Mouse (Mus musculus): ENCODE data around the gene Pxn.

The Pxn gene

GRCm38 (mm10) chr5:115528128-115528527, 21.7 kb downstream of the Pxn start:
- no peak for DNase-seq (ENCODE audit: low spot score in 2 of 2)

GRCm38 (mm10) chr5:115529364-115529741, 22.9 kb downstream of the Pxn start:
- DNase-seq (ENCODE audit: low spot score in 2 of 2): no peak

- no peak for DNase-seq (ENCODE audit: low spot score in 2 of 2)
Observed at GRCm38 (mm10) chr5:115529742-115530446, 23.4 kb downstream of the Pxn start.

GRCm38 (mm10) chr5:115530447-115530809, 24.0 kb downstream of the Pxn start:
- no peak for DNase-seq (ENCODE audit: low spot score in 2 of 2)

- no peak for DNase-seq (ENCODE audit: low spot score in 2 of 2)
Observed at GRCm38 (mm10) chr5:115531671-115532270, 25.3 kb downstream of the Pxn start.

- no peak for DNase-seq (ENCODE audit: low spot score in 2 of 2)
Observed at GRCm38 (mm10) chr5:115534290-115534731, 27.8 kb downstream of the Pxn start.

- no peak for DNase-seq (ENCODE audit: low spot score in 2 of 2)
Observed at GRCm38 (mm10) chr5:115534856-115535255, 28.4 kb downstream of the Pxn start.

- DNase-seq (ENCODE audit: low spot score in 2 of 2): no peak
Observed at GRCm38 (mm10) chr5:115535635-115536034, 29.2 kb downstream of the Pxn start.

GRCm38 (mm10) chr5:115538017-115538692, 31.7 kb downstream of the Pxn start:
- DNase-seq (ENCODE audit: low spot score in 2 of 2): no peak

- DNase-seq (ENCODE audit: low spot score in 2 of 2): peak; percentile 78 to 86
Observed at GRCm38 (mm10) chr5:115538693-115539043, 32.2 kb downstream of the Pxn start.

GRCm38 (mm10) chr5:115542635-115543384, 36.3 kb downstream of the Pxn start:
- no peak for DNase-seq (ENCODE audit: low spot score in 2 of 2)

GRCm38 (mm10) chr5:115543509-115544253, 37.2 kb downstream of the Pxn start:
- DNase-seq (ENCODE audit: low spot score in 2 of 2): peak in 1 of 2 experiments; percentile 64

GRCm38 (mm10) chr5:115544655-115545185, 38.2 kb downstream of the Pxn start:
- no peak for DNase-seq (ENCODE audit: low spot score in 2 of 2)

GRCm38 (mm10) chr5:115545636-115546035, 39.2 kb downstream of the Pxn start:
- no peak for DNase-seq (ENCODE audit: low spot score in 2 of 2)

GRCm38 (mm10) chr5:115546536-115546935, 40.1 kb downstream of the Pxn start:
- no peak for DNase-seq (ENCODE audit: low spot score in 2 of 2)

GRCm38 (mm10) chr5:115547014-115547413, 40.5 kb downstream of the Pxn start:
- no peak for DNase-seq (ENCODE audit: low spot score in 2 of 2)

GRCm38 (mm10) chr5:115547421-115547820, 40.9 kb downstream of the Pxn start:
- no peak for DNase-seq (ENCODE audit: low spot score in 2 of 2)

- DNase-seq (ENCODE audit: low spot score in 2 of 2): no peak
Observed at GRCm38 (mm10) chr5:115548501-115549285, 42.2 kb downstream of the Pxn start.

GRCm38 (mm10) chr5:115550482-115551005, 44.1 kb downstream of the Pxn start:
- DNase-seq (ENCODE audit: low spot score in 2 of 2): no peak

GRCm38 (mm10) chr5:115551386-115551785, 44.9 kb downstream of the Pxn start:
- no peak for DNase-seq (ENCODE audit: low spot score in 2 of 2)
